Mouse (Mus musculus): Measurements from ENCODE around the gene Dbh. TPM values are rescaled to one million over a fixed set of nuclear protein-coding genes. Genes with fewer than 3 reads are reported as not detected.

Dbh gene
- polyA plus RNA-seq, 1 experiment from 2014 or later, result 1.1 TPM

DNA sequence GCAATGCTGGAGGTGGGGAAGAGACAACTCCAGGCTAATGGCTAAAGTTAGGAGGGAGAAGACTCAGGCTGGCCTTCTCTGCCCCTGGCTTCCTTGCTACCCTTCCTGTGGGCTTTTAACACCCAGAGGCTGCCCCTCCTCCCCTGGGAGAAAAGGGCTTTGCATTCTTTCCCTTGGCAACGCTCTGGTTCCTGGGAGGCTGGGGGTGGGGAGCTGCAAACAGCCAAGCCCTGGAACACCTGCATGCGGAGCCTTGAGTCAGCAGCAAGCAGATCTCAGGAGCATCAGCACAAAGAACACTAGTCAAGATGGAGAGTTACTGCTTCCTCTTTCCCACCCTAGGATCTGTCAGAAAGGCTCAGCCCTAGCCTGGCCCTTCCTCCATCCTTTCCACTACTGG is 15.6 kb upstream of the Dbh start:
- no peak overlapping the region for H3K4me2 ChIP-seq (ENCODE audit: low read length)
- H3K36me3 ChIP-seq (ENCODE audit: control insufficient read depth, insufficient read depth, low read length), result no peaks in the 10 kb centered on the region
- DNase-seq (ENCODE audit: low spot score) (no peak), ATAC-seq (replicated peaks; ENCODE audit: low FRiP score, low TSS enrichment, low read depth) (no peak)
- no peak overlapping the region for H3K27ac ChIP-seq (ENCODE audit: low read depth)
- no peaks in the 10 kb centered on the region for H3K27me3 ChIP-seq (replicated peaks; ENCODE audit: control insufficient read depth, insufficient read depth, low read length)
- no peaks in the 10 kb centered on the region for H3K9me3 ChIP-seq (ENCODE audit: control insufficient read depth, low read length)
- 8% methylated on average over 2 of the region's 2 CpGs for WGBS
- no peak overlapping the region for H3K4me3 ChIP-seq (ENCODE audit: low read depth, low read length)
- 0 out of 2 replicates have a peak, but pooled peaks cover 4% of the 10 kb centered on the region for H3K4me1 ChIP-seq (replicated peaks; ENCODE audit: control insufficient read depth, insufficient read depth, low read length)
- no peak overlapping the region for H3K9ac ChIP-seq (ENCODE audit: low read length)

DNA sequence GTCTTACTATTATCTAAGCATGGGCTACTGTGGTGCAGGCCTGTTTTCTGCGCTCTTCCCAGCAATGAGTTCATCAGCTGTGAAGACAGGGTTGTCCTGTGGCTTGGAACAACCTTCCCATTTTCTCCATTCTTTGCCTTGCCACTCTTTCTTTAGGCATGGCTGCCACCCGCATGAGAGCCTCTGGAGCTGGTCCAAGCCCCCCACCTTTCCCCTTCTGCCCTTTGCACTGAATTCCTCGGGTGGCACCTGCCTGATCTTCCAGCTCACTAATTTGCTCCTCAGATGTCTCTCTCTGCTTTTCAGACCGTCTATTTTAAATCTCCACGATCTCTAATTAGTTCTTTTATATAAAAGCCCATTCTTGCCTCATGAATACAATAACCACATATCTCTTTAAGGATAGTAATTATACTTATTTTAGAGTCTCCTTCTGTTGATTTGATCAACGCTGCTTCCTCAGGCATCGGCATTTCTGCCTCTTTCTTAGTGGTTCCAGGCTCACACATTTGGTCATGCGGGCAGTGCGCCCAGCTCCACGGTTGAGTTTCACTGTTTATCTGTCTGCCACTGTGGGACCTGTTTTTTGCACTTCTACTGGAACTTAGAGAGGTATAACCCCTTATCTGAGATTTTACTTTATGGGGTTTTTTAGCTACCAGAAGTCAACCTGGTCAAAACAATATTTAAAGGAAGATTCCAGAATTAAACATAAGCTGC is 10.4 kb upstream of the Dbh start:
- Histone ChIP-seq H3K4me3 (ENCODE audit: low read depth, low read length) (no peak overlapping the region), H3K4me2 (ENCODE audit: low read length) (no peak overlapping the region), H3K9me3 (ENCODE audit: control insufficient read depth, low read length) (no peaks in the 10 kb centered on the region), H3K36me3 (ENCODE audit: control insufficient read depth, insufficient read depth, low read length) (no peaks in the 10 kb centered on the region), H3K4me1 (replicated peaks; ENCODE audit: control insufficient read depth, insufficient read depth, low read length) (0 out of 2 replicates have a peak, but pooled peaks cover 4% of the 10 kb centered on the region), H3K9ac (ENCODE audit: low read length) (no peak overlapping the region), H3K27me3 (replicated peaks; ENCODE audit: control insufficient read depth, insufficient read depth, low read length) (no peaks in the 10 kb centered on the region), H3K27ac (ENCODE audit: low read depth) (no peak overlapping the region)
- no peak for DNase-seq (ENCODE audit: low spot score)
- 81% methylated on average over 10 of the region's 10 CpGs for WGBS
- no peak for ATAC-seq (replicated peaks; ENCODE audit: low FRiP score, low TSS enrichment, low read depth)

- Histone ChIP-seq H3K4me3 (ENCODE audit: low read depth, low read length) (no peak overlapping the region), H3K27ac (ENCODE audit: low read depth) (no peak overlapping the region), H3K4me1 (replicated peaks; ENCODE audit: control insufficient read depth, insufficient read depth, low read length) (0 out of 2 replicates have a peak, but pooled peaks cover 4% of the 10 kb centered on the region), H3K4me2 (ENCODE audit: low read length) (no peak overlapping the region), H3K27me3 (replicated peaks; ENCODE audit: control insufficient read depth, insufficient read depth, low read length) (no peaks in the 10 kb centered on the region), H3K9me3 (ENCODE audit: control insufficient read depth, low read length) (no peaks in the 10 kb centered on the region), H3K9ac (ENCODE audit: low read length) (no peak overlapping the region), H3K36me3 (ENCODE audit: control insufficient read depth, insufficient read depth, low read length) (no peaks in the 10 kb centered on the region)
- DNase-seq (ENCODE audit: low spot score) (no peak), ATAC-seq (replicated peaks; ENCODE audit: low FRiP score, low TSS enrichment, low read depth) (no peak)
- 83% methylated on average over 6 of the region's 6 CpGs for WGBS
Measured at GRCm38 (mm10) chr2:27156596-27156995, 8.4 kb upstream of the Dbh start.

GRCm38 (mm10) chr2:27161526-27161925 is 3.5 kb upstream of the Dbh start:
- H3K4me1 ChIP-seq (replicated peaks; ENCODE audit: control insufficient read depth, insufficient read depth, low read length), result no peaks in the 10 kb centered on the region
- no peak for ATAC-seq (replicated peaks; ENCODE audit: low FRiP score, low TSS enrichment, low read depth)
- 86% methylated on average over 2 of the region's 2 CpGs for WGBS
- DNase-seq (ENCODE audit: low spot score), result no peak
- H3K27ac ChIP-seq (ENCODE audit: low read depth), result no peak overlapping the region
- H3K36me3 ChIP-seq (ENCODE audit: control insufficient read depth, insufficient read depth, low read length), result no peaks in the 10 kb centered on the region
- no peaks in the 10 kb centered on the region for H3K9me3 ChIP-seq (ENCODE audit: control insufficient read depth, low read length)
- no peak overlapping the region for H3K4me2 ChIP-seq (ENCODE audit: low read length)
- no peak overlapping the region for H3K9ac ChIP-seq (ENCODE audit: low read length)
- no peak overlapping the region for H3K4me3 ChIP-seq (ENCODE audit: low read depth, low read length)
- no peaks in the 10 kb centered on the region for H3K27me3 ChIP-seq (replicated peaks; ENCODE audit: control insufficient read depth, insufficient read depth, low read length)

GRCm38 (mm10) chr2:27162656-27163055 is 2.4 kb upstream of the Dbh start:
- WGBS, result 72% methylated on average over 11 of the region's 11 CpGs
- no peaks in the 10 kb centered on the region for H3K9me3 ChIP-seq (ENCODE audit: control insufficient read depth, low read length)
- no peak overlapping the region for H3K27ac ChIP-seq (ENCODE audit: low read depth)
- H3K36me3 ChIP-seq (ENCODE audit: control insufficient read depth, insufficient read depth, low read length), result no peaks in the 10 kb centered on the region
- ATAC-seq (replicated peaks; ENCODE audit: low FRiP score, low TSS enrichment, low read depth) (no peak), DNase-seq (ENCODE audit: low spot score) (no peak)
- peaks cover 7% of the 10 kb centered on the region; the same call in 1 of the 2 replicates for H3K4me1 ChIP-seq (replicated peaks; ENCODE audit: control insufficient read depth, insufficient read depth, low read length)
- no peaks in the 10 kb centered on the region for H3K27me3 ChIP-seq (replicated peaks; ENCODE audit: control insufficient read depth, insufficient read depth, low read length)
- no peak overlapping the region for H3K4me3 ChIP-seq (ENCODE audit: low read depth, low read length)
- H3K9ac ChIP-seq (ENCODE audit: low read length), result no peak overlapping the region
- no peak overlapping the region for H3K4me2 ChIP-seq (ENCODE audit: low read length)

- Histone ChIP-seq H3K4me3 (ENCODE audit: low read depth, low read length) (no peak overlapping the region), H3K9me3 (ENCODE audit: control insufficient read depth, low read length) (no peaks in the 10 kb centered on the region), H3K9ac (ENCODE audit: low read length) (no peak overlapping the region), H3K4me1 (replicated peaks; ENCODE audit: control insufficient read depth, insufficient read depth, low read length) (peaks cover 7% of the 10 kb centered on the region; the same call in 1 of the 2 replicates), H3K27ac (ENCODE audit: low read depth) (no peak overlapping the region), H3K36me3 (ENCODE audit: control insufficient read depth, insufficient read depth, low read length) (no peaks in the 10 kb centered on the region), H3K4me2 (ENCODE audit: low read length) (no peak overlapping the region), H3K27me3 (replicated peaks; ENCODE audit: control insufficient read depth, insufficient read depth, low read length) (no peaks in the 10 kb centered on the region)
- ATAC-seq (replicated peaks; ENCODE audit: low FRiP score, low TSS enrichment, low read depth) (no peak), DNase-seq (ENCODE audit: low spot score) (no peak)
- WGBS, result 68% methylated on average over 5 of the region's 5 CpGs
Measured at GRCm38 (mm10) chr2:27163851-27164250, 1.2 kb upstream of the Dbh start.

DNA sequence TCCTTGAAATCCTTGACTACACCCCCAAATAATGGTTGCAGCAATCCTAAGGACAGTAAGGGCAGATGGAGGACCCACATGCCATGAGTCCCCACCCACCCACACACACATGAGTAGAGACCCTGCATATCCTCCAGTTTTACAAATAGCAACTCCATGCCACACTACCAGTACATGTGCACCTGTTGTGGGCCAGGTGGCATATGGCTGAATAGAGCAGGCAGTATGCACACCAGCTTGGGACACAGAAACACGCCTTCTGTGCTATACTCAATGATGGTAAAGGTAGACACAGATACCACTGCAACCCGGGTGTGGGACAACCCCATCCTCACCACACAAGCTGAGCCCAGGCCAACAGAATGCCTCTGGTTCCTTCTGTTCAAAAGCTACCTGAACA is 1.0 kb downstream of the Dbh start:
- no peak overlapping the region for H3K4me2 ChIP-seq (ENCODE audit: low read length)
- WGBS, result 89% methylated on average over 2 of the region's 2 CpGs
- H3K36me3 ChIP-seq (ENCODE audit: control insufficient read depth, insufficient read depth, low read length), result no peaks in the 10 kb centered on the region
- ATAC-seq (replicated peaks; ENCODE audit: low FRiP score, low TSS enrichment, low read depth), result no peak
- H3K27me3 ChIP-seq (replicated peaks; ENCODE audit: control insufficient read depth, insufficient read depth, low read length), result no peaks in the 10 kb centered on the region
- no peak overlapping the region for H3K4me3 ChIP-seq (ENCODE audit: low read depth, low read length)
- no peak for DNase-seq (ENCODE audit: low spot score)
- no peak overlapping the region for H3K9ac ChIP-seq (ENCODE audit: low read length)
- no peak overlapping the region for H3K27ac ChIP-seq (ENCODE audit: low read depth)
- H3K4me1 ChIP-seq (replicated peaks; ENCODE audit: control insufficient read depth, insufficient read depth, low read length), result peaks cover 7% of the 10 kb centered on the region; the same call in 1 of the 2 replicates
- H3K9me3 ChIP-seq (ENCODE audit: control insufficient read depth, low read length), result no peaks in the 10 kb centered on the region

DNA sequence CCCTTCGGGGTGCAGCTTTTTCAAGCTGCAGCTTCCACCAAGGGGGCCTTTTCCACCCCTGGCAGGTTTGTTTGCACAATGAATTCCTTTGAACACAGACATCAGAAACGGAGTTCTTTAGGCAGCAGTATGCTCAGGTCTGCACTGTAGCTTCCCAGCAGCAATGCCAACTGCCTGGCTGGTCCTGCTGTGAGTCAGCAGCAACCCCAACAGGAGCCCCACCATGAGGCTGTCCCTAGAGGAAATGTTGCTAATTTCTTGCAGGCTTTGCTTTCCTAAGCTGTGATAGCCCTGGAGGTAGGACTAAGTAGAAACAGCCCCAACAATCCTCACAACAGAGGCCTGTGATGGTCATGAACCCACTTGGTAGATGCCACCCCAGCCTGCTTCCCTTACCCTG is 2.0 kb downstream of the Dbh start:
- Histone ChIP-seq H3K27ac (ENCODE audit: low read depth) (no peak overlapping the region), H3K36me3 (ENCODE audit: control insufficient read depth, insufficient read depth, low read length) (no peaks in the 10 kb centered on the region), H3K9me3 (ENCODE audit: control insufficient read depth, low read length) (no peaks in the 10 kb centered on the region), H3K4me3 (ENCODE audit: low read depth, low read length) (no peak overlapping the region), H3K9ac (ENCODE audit: low read length) (no peak overlapping the region), H3K4me2 (ENCODE audit: low read length) (no peak overlapping the region), H3K27me3 (replicated peaks; ENCODE audit: control insufficient read depth, insufficient read depth, low read length) (no peaks in the 10 kb centered on the region), H3K4me1 (replicated peaks; ENCODE audit: control insufficient read depth, insufficient read depth, low read length) (peaks cover 7% of the 10 kb centered on the region; the same call in 1 of the 2 replicates)
- ATAC-seq (replicated peaks; ENCODE audit: low FRiP score, low TSS enrichment, low read depth) (no peak), DNase-seq (ENCODE audit: low spot score) (no peak)
- 4% methylated on average over 2 of the region's 2 CpGs for WGBS

GRCm38 (mm10) chr2:27174242-27174641 is 9.2 kb downstream of the Dbh start:
- no peak overlapping the region for H3K9ac ChIP-seq (ENCODE audit: low read length)
- no peak overlapping the region for H3K4me3 ChIP-seq (ENCODE audit: low read depth, low read length)
- no peak overlapping the region for H3K4me2 ChIP-seq (ENCODE audit: low read length)
- H3K9me3 ChIP-seq (ENCODE audit: control insufficient read depth, low read length), result no peaks in the 10 kb centered on the region
- ATAC-seq (replicated peaks; ENCODE audit: low FRiP score, low TSS enrichment, low read depth) (no peak), DNase-seq (ENCODE audit: low spot score) (no peak)
- no peak overlapping the region for H3K27ac ChIP-seq (ENCODE audit: low read depth)
- H3K4me1 ChIP-seq (replicated peaks; ENCODE audit: control insufficient read depth, insufficient read depth, low read length), result no peaks in the 10 kb centered on the region
- no peaks in the 10 kb centered on the region for H3K27me3 ChIP-seq (replicated peaks; ENCODE audit: control insufficient read depth, insufficient read depth, low read length)
- WGBS, result 81% methylated on average over 2 of the region's 2 CpGs
- H3K36me3 ChIP-seq (ENCODE audit: control insufficient read depth, insufficient read depth, low read length), result no peaks in the 10 kb centered on the region

Data from intestine, embryonic 14.5 days (tissue).